Mouse (Mus musculus) activated CD4-positive, CD25-positive, alpha-beta regulatory T cell, adult 9 weeks (primary cell): Measurements from ENCODE around the gene Psors1c2. TPM values are rescaled to one million over a fixed set of nuclear protein-coding genes. Genes with fewer than 3 reads are reported as not detected.

Source experiments
- polyA plus RNA-seq: library from polyadenylated mRNA; unstranded; fragments of 100-300 nt; shearing (Covaris generic); gene quantifications from one replicate; pipeline ENCODE4 v1.2.1, GENCODE M21; 2017

The Psors1c2 gene
- polyA plus RNA-seq = not detected

GRCm38 (mm10) chr17:35532901-35533300 is at the start of gene Psors1c2:
Gene Psors1c2, plus strand, starts transcription at chr17:35533201.

GRCm38 (mm10) chr17:35505776-35506175 is 27.2 kb upstream of the Psors1c2 start, which contains the start of gene Pou5f1:
Gene Pou5f1, plus strand, starts transcription at chr17:35506018.

GRCm38 (mm10) chr17:35516652-35517500 is 16.1 kb upstream of the Psors1c2 start, which contains the start of the genes Tcf19 and Cchcr1:
Gene Tcf19, minus strand, starts transcription at chr17:35516824.
Gene Cchcr1, plus strand, starts transcription at chr17:35517100.

GRCm38 (mm10) chr17:35551881-35552414 is 18.9 kb downstream of the Psors1c2 start, which contains the start of gene Cdsn:
Gene Cdsn, plus strand, starts transcription at chr17:35552128.

GRCm38 (mm10) chr17:35567150-35567549 is 34.1 kb downstream of the Psors1c2 start, which contains the start of gene 2300002M23Rik:
Gene 2300002M23Rik, plus strand, starts transcription at chr17:35567450.

Other genes starting within 250 kb of the Psors1c2 start
- gene H2-Q1, start 212.8 kb upstream of the Psors1c2 start, polyA plus RNA-seq = 0.20 TPM
- gene H2-Q2, start 191.0 kb upstream of the Psors1c2 start, polyA plus RNA-seq = 21.3 TPM
- gene H2-Q4, start 153.6 kb upstream of the Psors1c2 start, polyA plus RNA-seq = 49.6 TPM
- 973 TPM for gene H2-Q6, start 108.4 kb upstream of the Psors1c2 start, polyA plus RNA-seq
- gene H2-Q7, start 94.0 kb upstream of the Psors1c2 start, polyA plus RNA-seq = 2,993 TPM
- 30.2 TPM for gene H2-Q10, start 63.1 kb upstream of the Psors1c2 start, polyA plus RNA-seq
- not detected for gene Pou5f1, start 27.2 kb upstream of the Psors1c2 start, polyA plus RNA-seq
- gene Tcf19, start 16.4 kb upstream of the Psors1c2 start, polyA plus RNA-seq = 21.5 TPM
- 17.8 TPM for gene Cchcr1, start 16.1 kb upstream of the Psors1c2 start, polyA plus RNA-seq
- gene Cdsn, start 18.9 kb downstream of the Psors1c2 start, polyA plus RNA-seq = not detected
- gene 2300002M23Rik, start 34.2 kb downstream of the Psors1c2 start, polyA plus RNA-seq = not detected
- not detected for gene Sfta2, start 68.3 kb downstream of the Psors1c2 start, polyA plus RNA-seq
- not detected for gene Gm9573, start 93.4 kb downstream of the Psors1c2 start, polyA plus RNA-seq
- gene Mucl3, start 110.5 kb downstream of the Psors1c2 start, polyA plus RNA-seq = 0.21 TPM
- 35.4 TPM for gene Vars2, start 134.4 kb downstream of the Psors1c2 start, polyA plus RNA-seq
- 29.3 TPM for gene Gtf2h4, start 140.5 kb downstream of the Psors1c2 start, polyA plus RNA-seq
- 4.8 TPM for gene Ddr1, start 171.4 kb downstream of the Psors1c2 start, polyA plus RNA-seq